Mouse (Mus musculus): ENCODE data around the gene Zfhx3. TPM values are rescaled to one million over a fixed set of nuclear protein-coding genes. Genes with fewer than 3 reads are reported as not detected.

Zfhx3 gene
- total and polyA plus RNA-seq, 2 experiments = 1.3 to 1.5 TPM

DNA sequence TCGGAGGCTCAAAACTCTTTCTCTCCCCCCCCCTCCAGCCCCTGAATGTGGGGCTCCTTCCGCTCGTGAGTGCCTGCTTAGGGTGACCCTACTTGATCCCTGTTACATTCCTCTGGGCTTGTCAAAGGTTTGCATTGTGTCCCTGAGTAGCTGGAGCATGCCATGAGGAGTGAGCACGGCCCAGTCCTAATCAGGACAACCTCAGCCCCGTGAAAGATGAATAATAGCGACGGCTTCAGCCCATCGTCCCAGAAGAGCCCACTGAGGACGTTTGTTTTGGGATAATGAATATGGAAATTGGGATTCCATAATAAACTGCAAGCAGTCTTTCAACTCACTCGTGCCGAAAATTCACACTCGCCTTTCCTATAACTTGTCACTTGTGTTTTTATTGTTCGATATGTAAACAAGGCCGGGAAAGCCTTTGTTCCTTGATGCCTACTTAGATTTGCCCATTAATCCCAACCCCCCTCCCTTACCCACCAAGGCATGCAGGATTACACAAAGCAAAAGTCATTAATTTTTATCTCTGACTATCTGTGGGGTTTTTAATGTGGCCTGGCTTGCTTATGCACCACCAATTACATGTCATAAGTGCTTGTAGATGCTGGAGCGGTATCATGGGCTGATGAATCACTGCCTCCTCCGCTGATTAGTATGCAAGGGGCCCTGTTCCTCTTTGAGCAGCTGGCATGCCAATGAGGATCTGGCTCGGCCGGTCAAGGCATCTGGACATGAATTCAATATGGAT, 512.3 kb downstream of the Zfhx3 start:
- DNase-seq (ENCODE audit: extremely low read depth, low read depth, low spot score) = no peak
- Histone ChIP-seq H3K4me3 (ENCODE audit: insufficient read depth, low read depth, low read length) (no peak overlapping the region), H3K4me1 (ENCODE audit: control insufficient read depth, insufficient read depth, low read length) (no peaks in the 10 kb centered on the region), H3K36me3 (ENCODE audit: control insufficient read depth, insufficient read depth, low read length) (no peaks in the 10 kb centered on the region), H3K79me2 (ENCODE audit: control insufficient read depth, insufficient read depth, low read length) (no peaks in the 10 kb centered on the region), H3K9ac (ENCODE audit: low read depth, low read length) (no peak overlapping the region), H3K27me3 (ENCODE audit: control insufficient read depth, insufficient read depth, low read length) (no peaks in the 10 kb centered on the region), H3K27ac (replicated peaks; ENCODE audit: insufficient read depth, low read depth, low read length) (no peak overlapping the region)
- no peak for TF ChIP-seq POLR2A (IDR thresholded peaks at IDR 0.05; ENCODE audit: extremely low read depth, insufficient read depth, low read length)
- no peak for TF ChIP-seq CTCF (IDR thresholded peaks at IDR 0.05; ENCODE audit: low read depth, low read length)
- WGBS = 79% methylated on average over 18 of the region's 18 CpGs

DNA sequence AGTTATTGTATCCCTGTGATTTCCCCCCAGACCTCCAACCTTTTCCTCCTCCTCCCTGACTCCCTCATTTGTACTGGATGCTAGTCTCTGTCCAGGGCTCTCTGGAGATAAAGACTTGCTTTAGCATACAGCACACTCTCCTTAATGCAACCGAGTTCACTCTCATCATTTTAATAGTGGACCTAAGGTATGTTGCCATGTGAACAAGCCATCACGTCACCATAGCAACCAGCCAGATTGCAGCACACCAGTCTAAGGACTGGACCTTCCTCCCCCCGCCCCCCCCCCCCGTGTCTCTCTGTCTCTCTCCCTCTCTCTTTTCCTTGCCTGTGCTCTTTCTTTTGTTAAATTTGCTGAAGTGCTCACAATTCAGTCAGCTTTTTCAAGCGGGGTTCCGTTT, 524.2 kb downstream of the Zfhx3 start:
- 75% methylated on average over 6 of the region's 6 CpGs for WGBS

DNA sequence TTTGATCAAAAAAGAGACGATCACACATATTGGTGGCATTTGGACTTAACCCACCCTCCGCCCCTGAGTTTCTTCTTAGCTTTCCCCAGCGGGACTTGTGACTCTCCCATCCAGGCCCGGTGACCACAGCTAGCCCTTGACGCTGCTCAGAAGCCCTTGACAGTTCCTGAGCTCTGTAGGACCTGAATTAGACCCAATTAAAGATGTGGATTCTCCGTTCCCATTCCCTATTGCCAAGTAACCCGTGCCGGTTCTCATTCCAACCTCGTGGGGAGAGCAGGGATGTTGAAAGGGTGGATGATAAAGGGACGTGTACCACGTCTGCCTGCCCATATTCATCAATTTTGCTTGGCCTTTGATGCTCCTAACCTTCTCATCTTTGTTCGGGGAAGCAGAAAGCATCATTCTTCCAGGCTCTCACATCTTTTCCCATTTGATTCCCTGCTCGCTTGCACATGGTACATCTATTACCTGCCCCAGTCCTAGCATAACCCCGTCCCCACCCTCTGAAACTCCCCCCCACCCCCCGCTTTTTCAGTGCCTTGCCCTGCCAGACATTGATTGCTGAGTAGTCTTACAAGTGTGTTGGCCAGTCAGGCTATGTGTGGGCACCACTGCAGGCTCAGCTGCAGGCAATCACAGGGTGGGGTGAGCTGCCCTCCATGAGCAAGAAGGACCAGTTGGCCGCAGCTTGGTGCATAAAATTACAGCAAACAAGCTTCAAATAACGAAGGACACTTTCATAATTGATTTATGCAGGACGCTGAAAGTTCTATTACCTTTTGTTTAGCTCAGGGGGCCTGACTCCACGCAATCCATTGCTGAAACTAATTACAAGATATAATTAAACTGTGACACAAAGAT, 525.0 kb downstream of the Zfhx3 start:
- H3K4me1 ChIP-seq (ENCODE audit: control insufficient read depth, insufficient read depth, low read length) = no peaks in the 10 kb centered on the region
- no peak overlapping the region for H3K4me3 ChIP-seq (ENCODE audit: insufficient read depth, low read depth, low read length)
- H3K27me3 ChIP-seq (ENCODE audit: control insufficient read depth, insufficient read depth, low read length) = no peaks in the 10 kb centered on the region; the same call in 1 of the 2 replicates
- DNase-seq (ENCODE audit: extremely low read depth, low read depth, low spot score) = no peak
- TF ChIP-seq POLR2A (IDR thresholded peaks at IDR 0.05; ENCODE audit: extremely low read depth, insufficient read depth, low read length) (no peak), CTCF (IDR thresholded peaks at IDR 0.05; ENCODE audit: low read depth, low read length) (no peak)
- no peak overlapping the region for H3K27ac ChIP-seq (replicated peaks; ENCODE audit: insufficient read depth, low read depth, low read length)
- 83% methylated on average over 19 of the region's 19 CpGs for WGBS
- no peaks in the 10 kb centered on the region for H3K79me2 ChIP-seq (ENCODE audit: control insufficient read depth, insufficient read depth, low read length)
- H3K9ac ChIP-seq (ENCODE audit: low read depth, low read length) = no peak overlapping the region
- no peaks in the 10 kb centered on the region for H3K36me3 ChIP-seq (ENCODE audit: control insufficient read depth, insufficient read depth, low read length)

More for the DNA sequence above, 524.2 kb downstream of the Zfhx3 start:
- H3K4me1 ChIP-seq (ENCODE audit: control insufficient read depth, insufficient read depth, low read length) = no peaks in the 10 kb centered on the region
- TF ChIP-seq CTCF (IDR thresholded peaks at IDR 0.05; ENCODE audit: low read depth, low read length) = no peak
- TF ChIP-seq POLR2A (IDR thresholded peaks at IDR 0.05; ENCODE audit: extremely low read depth, insufficient read depth, low read length) = no peak
- no peak overlapping the region for H3K9ac ChIP-seq (ENCODE audit: low read depth, low read length)
- H3K36me3 ChIP-seq (ENCODE audit: control insufficient read depth, insufficient read depth, low read length) = no peaks in the 10 kb centered on the region
- H3K4me3 ChIP-seq (ENCODE audit: insufficient read depth, low read depth, low read length) = no peak overlapping the region
- DNase-seq (ENCODE audit: extremely low read depth, low read depth, low spot score) = no peak
- no peaks in the 10 kb centered on the region for H3K79me2 ChIP-seq (ENCODE audit: control insufficient read depth, insufficient read depth, low read length)
- no peaks in the 10 kb centered on the region; the same call in 1 of the 2 replicates for H3K27me3 ChIP-seq (ENCODE audit: control insufficient read depth, insufficient read depth, low read length)
- no peak overlapping the region for H3K27ac ChIP-seq (replicated peaks; ENCODE audit: insufficient read depth, low read depth, low read length)

DNA sequence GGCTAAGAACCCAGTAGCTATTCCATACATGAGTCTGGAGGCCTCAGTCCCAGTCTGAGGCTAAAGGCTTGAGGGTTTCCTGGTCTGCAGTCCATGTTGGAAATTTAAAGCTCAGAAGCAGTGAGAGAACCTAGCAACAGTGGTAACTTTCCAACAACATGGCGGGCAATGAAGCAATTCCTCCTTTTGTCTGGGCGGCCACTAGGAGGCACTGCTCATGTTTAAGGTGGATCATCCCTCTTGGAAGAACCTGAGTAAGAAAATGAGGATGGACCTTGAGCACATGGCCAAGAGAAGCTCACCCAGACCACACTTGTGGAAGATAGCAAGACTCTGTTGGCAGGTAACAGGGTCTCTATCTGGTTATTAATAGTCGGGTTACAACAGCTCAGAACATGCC, 527.8 kb downstream of the Zfhx3 start:
- H3K79me2 ChIP-seq (ENCODE audit: control insufficient read depth, insufficient read depth, low read length) = no peaks in the 10 kb centered on the region
- no peak overlapping the region for H3K27ac ChIP-seq (replicated peaks; ENCODE audit: insufficient read depth, low read depth, low read length)
- TF ChIP-seq POLR2A (IDR thresholded peaks at IDR 0.05; ENCODE audit: extremely low read depth, insufficient read depth, low read length) (no peak), CTCF (IDR thresholded peaks at IDR 0.05; ENCODE audit: low read depth, low read length) (no peak)
- H3K27me3 ChIP-seq (ENCODE audit: control insufficient read depth, insufficient read depth, low read length) = peaks cover 3% of the 10 kb centered on the region; the same call in 1 of the 2 replicates
- H3K4me3 ChIP-seq (ENCODE audit: insufficient read depth, low read depth, low read length) = no peak overlapping the region
- WGBS = 92% methylated on average over 3 of the region's 3 CpGs
- H3K4me1 ChIP-seq (ENCODE audit: control insufficient read depth, insufficient read depth, low read length) = no peaks in the 10 kb centered on the region
- no peaks in the 10 kb centered on the region for H3K36me3 ChIP-seq (ENCODE audit: control insufficient read depth, insufficient read depth, low read length)
- DNase-seq (ENCODE audit: extremely low read depth, low read depth, low spot score) = no peak
- H3K9ac ChIP-seq (ENCODE audit: low read depth, low read length) = no peak overlapping the region

DNA sequence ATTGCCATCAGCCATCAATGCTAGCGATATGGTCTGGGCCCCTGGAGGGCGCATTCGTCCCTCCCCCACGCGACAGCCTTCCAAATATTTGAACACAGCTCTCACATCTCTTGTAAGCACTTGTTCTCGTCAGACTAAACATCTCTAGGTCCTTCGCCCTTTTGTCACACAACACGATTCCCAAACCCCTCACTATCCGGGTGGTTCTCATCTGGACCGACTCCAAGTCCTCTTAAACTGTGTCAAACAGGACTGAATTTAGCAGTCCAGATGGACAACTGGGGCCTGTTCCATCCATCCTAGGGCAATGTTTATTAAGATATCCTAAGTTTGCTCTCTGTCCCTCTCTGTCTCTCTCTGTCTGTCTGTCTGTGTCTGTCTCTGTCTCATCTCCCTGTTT, 532.1 kb downstream of the Zfhx3 start:
- WGBS = 40% methylated on average over 10 of the region's 10 CpGs

More for the DNA sequence above, 532.1 kb downstream of the Zfhx3 start:
- H3K27me3 ChIP-seq (ENCODE audit: control insufficient read depth, insufficient read depth, low read length) = peaks cover 3% of the 10 kb centered on the region; the same call in 1 of the 2 replicates
- H3K9ac ChIP-seq (ENCODE audit: low read depth, low read length) = no peak overlapping the region
- no peaks in the 10 kb centered on the region for H3K4me1 ChIP-seq (ENCODE audit: control insufficient read depth, insufficient read depth, low read length)
- DNase-seq (ENCODE audit: extremely low read depth, low read depth, low spot score) = no peak
- TF ChIP-seq POLR2A (IDR thresholded peaks at IDR 0.05; ENCODE audit: extremely low read depth, insufficient read depth, low read length) (no peak), CTCF (IDR thresholded peaks at IDR 0.05; ENCODE audit: low read depth, low read length) (no peak)
- H3K36me3 ChIP-seq (ENCODE audit: control insufficient read depth, insufficient read depth, low read length) = no peaks in the 10 kb centered on the region
- H3K79me2 ChIP-seq (ENCODE audit: control insufficient read depth, insufficient read depth, low read length) = no peaks in the 10 kb centered on the region
- H3K4me3 ChIP-seq (ENCODE audit: insufficient read depth, low read depth, low read length) = no peak overlapping the region
- H3K27ac ChIP-seq (replicated peaks; ENCODE audit: insufficient read depth, low read depth, low read length) = no peak overlapping the region
